Mouse (Mus musculus) liver, postnatal 0 days (tissue): ENCODE measurements around the gene a.

ENCODE experiments used
- CTCF ChIP-seq: sonication (generic); IDR thresholded peaks from 2 replicates; pipeline ENCODE4 v1.5.1; 2016; ENCODE audit warnings: antibody characterized with exemption, low read depth
- EP300 ChIP-seq: IDR thresholded peaks from 2 replicates; pipeline ENCODE4 v1.6.1; 2016; ENCODE audit warnings: antibody characterized with exemption, low read depth, mild to moderate bottlenecking

GRCm38 (mm10) chr2:154942546-154942945 is 151.3 kb downstream of the a start:
- TF ChIP-seq CTCF (no peak), EP300 (no peak)
